Mouse (Mus musculus) forebrain, embryonic 12.5 days (tissue): Measurements from ENCODE around the gene Ost4. TPM values are rescaled to one million over a fixed set of nuclear protein-coding genes. Genes with fewer than 3 reads are reported as not detected.

ENCODE experiments used
- ATAC-seq: fragments of 200-750 bp; cut with Nextera tagmentation; 2 replicates; pipeline ENCODE4 v1.8.0; 2017; ENCODE audit warnings: moderate TSS enrichment; ENCODE audit not compliant: low FRiP score
- H3K27ac ChIP-seq: fragments of 300-500 bp; sonication (generic); 2 replicates; pipeline ENCODE4 v1.5.1; 2016; ENCODE audit warnings: mild to moderate bottlenecking
- H3K27me3 ChIP-seq: fragments of 300-500 bp; sonication (generic); 2 replicates; pipeline ENCODE4 v1.6.1; 2016; ENCODE audit warnings: mild to moderate bottlenecking
- H3K36me3 ChIP-seq: fragments of 300-500 bp; sonication (generic); replicated peaks from 2 replicates; pipeline ENCODE4 v1.6.1; 2016; ENCODE audit warnings: mild to moderate bottlenecking
- H3K4me1 ChIP-seq: fragments of 300-500 bp; sonication (generic); 2 replicates; pipeline ENCODE4 v1.6.1; 2016
- H3K4me2 ChIP-seq: fragments of 300-500 bp; sonication (generic); 2 replicates; pipeline ENCODE4 v1.6.1; 2016; ENCODE audit warnings: mild to moderate bottlenecking, moderate library complexity
- H3K4me3 ChIP-seq: fragments of 300-500 bp; sonication (generic); replicated peaks from 2 replicates; pipeline ENCODE4 v1.5.1; 2016; ENCODE audit warnings: mild to moderate bottlenecking
- H3K9ac ChIP-seq: fragments of 300-500 bp; sonication (generic); 2 replicates; pipeline ENCODE4 v1.6.1; 2016; ENCODE audit warnings: mild to moderate bottlenecking
- H3K9me3 ChIP-seq: fragments of 300-500 bp; sonication (generic); 2 replicates; pipeline ENCODE4 v1.6.1; 2016
- WGBS: fragments of 180-500 bp; shearing (Covaris S2); methylation state at CpG from one replicate; pipeline ENCODE4 v1.1.7; 2016; 5-methylcytosine and 5-hydroxymethylcytosine counted together
- polyA plus RNA-seq: library from polyadenylated mRNA; unstranded; fragments of >200 nt; fragmentation: Nextera tagmentation; extraction: Ambion mirVana; gene quantifications from 2 replicates; pipeline ENCODE4 v1.2.1, GENCODE M21; 2016

Gene Ost4
- 302 and 315 TPM in 2 replicates for polyA plus RNA-seq

- H3K9ac ChIP-seq: peak within 1 kb of the TSS; percentile 76
- WGBS: under 1% methylated on average over 58 of the region's 58 CpGs
- peaks cover 7% of the 10 kb centered on the region for H3K27me3 ChIP-seq
- peak within 1 kb of the TSS; percentile 78 for H3K4me3 ChIP-seq
- peak; percentile 96 for ATAC-seq
- H3K9me3 ChIP-seq: no peaks in the 10 kb centered on the region
- H3K4me2 ChIP-seq: peak within 1 kb of the TSS; percentile 96
- H3K27ac ChIP-seq: peak within 1 kb of the TSS; percentile 81
- peaks cover 34% of the 10 kb centered on the region for H3K36me3 ChIP-seq
- H3K4me1 ChIP-seq: peaks cover 32% of the 10 kb centered on the region
Observed at GRCm38 (mm10) chr5:30907413-30908059, at the start of gene Ost4. Gene Ost4, minus strand, starts transcription at chr5:30907788.

- no peak overlapping the region for H3K9ac ChIP-seq
- WGBS: 95% methylated on average over 6 of the region's 6 CpGs
- H3K36me3 ChIP-seq: peaks cover 61% of the 10 kb centered on the region
- H3K27me3 ChIP-seq: no peaks in the 10 kb centered on the region
- H3K4me2 ChIP-seq: no peak overlapping the region
- H3K4me1 ChIP-seq: peaks cover 21% of the 10 kb centered on the region
- H3K4me3 ChIP-seq: no peak overlapping the region
- H3K9me3 ChIP-seq: no peaks in the 10 kb centered on the region
- no peak overlapping the region for H3K27ac ChIP-seq
- no peak for ATAC-seq
Observed at GRCm38 (mm10) chr5:30955751-30956150, 48.2 kb upstream of the Ost4 start.

GRCm38 (mm10) chr5:30954556-30954955 is 47.0 kb upstream of the Ost4 start:
- peaks cover 61% of the 10 kb centered on the region for H3K36me3 ChIP-seq
- no peaks in the 10 kb centered on the region for H3K9me3 ChIP-seq
- H3K27ac ChIP-seq: no peak overlapping the region
- 94% methylated on average over 9 of the region's 9 CpGs for WGBS
- peaks cover 28% of the 10 kb centered on the region for H3K4me1 ChIP-seq
- H3K27me3 ChIP-seq: no peaks in the 10 kb centered on the region
- no peak for ATAC-seq
- no peak overlapping the region for H3K4me3 ChIP-seq
- no peak overlapping the region for H3K9ac ChIP-seq
- no peak overlapping the region for H3K4me2 ChIP-seq

DNA sequence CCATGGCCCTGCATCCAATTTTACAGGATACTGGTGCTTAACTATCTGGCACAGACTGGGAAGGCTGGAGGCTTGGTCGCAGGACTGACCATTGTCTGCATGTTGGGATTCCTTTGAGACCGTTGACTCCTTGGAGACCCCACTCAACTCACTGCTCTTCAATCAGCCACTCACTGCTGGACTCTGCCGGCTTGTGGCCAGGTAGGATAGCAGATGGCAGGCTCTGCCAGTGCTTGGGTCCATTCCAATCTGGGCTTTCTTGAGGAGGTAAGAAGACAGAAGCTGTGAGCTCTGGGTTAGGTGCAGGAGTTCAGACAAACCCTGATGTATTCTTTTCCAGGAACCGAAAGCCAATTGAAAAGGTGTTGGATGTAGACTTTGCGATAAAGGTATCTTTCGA is 46.5 kb upstream of the Ost4 start:
- H3K9ac ChIP-seq: no peak overlapping the region
- 98% methylated on average over 6 of the region's 6 CpGs for WGBS
- H3K9me3 ChIP-seq: no peaks in the 10 kb centered on the region
- H3K4me2 ChIP-seq: no peak overlapping the region
- no peaks in the 10 kb centered on the region for H3K27me3 ChIP-seq
- ATAC-seq: no peak
- no peak overlapping the region for H3K4me3 ChIP-seq
- peaks cover 30% of the 10 kb centered on the region for H3K4me1 ChIP-seq
- H3K36me3 ChIP-seq: peaks cover 61% of the 10 kb centered on the region
- no peak overlapping the region for H3K27ac ChIP-seq

- Histone ChIP-seq H3K36me3 (peaks cover 53% of the 10 kb centered on the region), H3K9me3 (no peaks in the 10 kb centered on the region), H3K4me2 (no peak overlapping the region), H3K27ac (no peak overlapping the region), H3K4me1 (peaks cover 17% of the 10 kb centered on the region), H3K27me3 (no peaks in the 10 kb centered on the region), H3K9ac (no peak overlapping the region), H3K4me3 (no peak overlapping the region)
- ATAC-seq: no peak
- 86% methylated on average over 5 of the region's 5 CpGs for WGBS
Observed at GRCm38 (mm10) chr5:30952551-30952950, 45.0 kb upstream of the Ost4 start.

DNA sequence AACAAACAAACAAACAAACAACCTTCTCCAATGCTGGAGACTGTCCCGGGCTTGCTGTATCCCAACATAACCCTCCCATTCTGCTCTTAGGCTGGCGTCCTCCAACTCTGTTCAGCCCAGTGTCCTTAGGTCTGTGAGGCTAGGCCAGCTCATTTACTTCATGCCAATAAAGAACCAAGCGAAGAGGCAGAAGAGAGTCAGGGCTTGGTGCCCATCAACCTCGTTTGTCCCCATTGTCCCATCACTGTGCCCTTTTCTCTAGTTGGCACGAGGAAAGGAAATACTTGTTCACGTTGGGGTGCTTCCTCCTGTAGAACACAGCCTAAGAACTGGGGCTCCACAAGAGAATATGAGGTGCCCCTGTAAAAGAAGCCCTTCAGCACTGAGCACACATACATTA is 44.1 kb upstream of the Ost4 start:
- Histone ChIP-seq H3K27ac (no peak overlapping the region), H3K4me2 (no peak overlapping the region), H3K9ac (no peak overlapping the region), H3K36me3 (peaks cover 48% of the 10 kb centered on the region), H3K4me3 (no peak overlapping the region), H3K9me3 (no peaks in the 10 kb centered on the region), H3K4me1 (peaks cover 14% of the 10 kb centered on the region), H3K27me3 (0 out of 2 replicates have a peak, but pooled peaks cover 5% of the 10 kb centered on the region)
- 83% methylated on average over 6 of the region's 6 CpGs for WGBS
- ATAC-seq: no peak

DNA sequence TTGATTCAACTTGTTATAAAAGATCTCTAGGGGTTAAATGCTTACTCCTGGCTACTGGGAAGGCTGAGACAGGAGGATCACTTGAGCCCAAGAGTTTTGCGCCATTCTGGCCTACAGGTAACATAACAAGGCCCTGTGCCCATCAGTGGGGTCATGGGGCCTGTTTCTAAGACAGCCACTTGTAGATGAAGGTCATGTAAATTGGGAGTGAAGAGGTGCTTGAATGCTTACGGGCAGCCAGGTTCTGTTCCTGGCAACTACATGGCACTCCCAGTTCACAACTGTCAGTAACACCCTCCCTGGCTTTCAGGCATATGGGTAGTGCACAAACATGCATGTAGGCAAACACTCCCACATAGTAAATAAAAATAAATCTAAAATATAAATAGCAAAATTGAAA is 43.3 kb upstream of the Ost4 start:
- ATAC-seq: no peak
- H3K9ac ChIP-seq: no peak overlapping the region
- no peaks in the 10 kb centered on the region for H3K9me3 ChIP-seq
- H3K27ac ChIP-seq: no peak overlapping the region
- 89% methylated on average over 2 of the region's 2 CpGs for WGBS
- H3K4me1 ChIP-seq: peaks cover 14% of the 10 kb centered on the region
- H3K4me3 ChIP-seq: no peak overlapping the region
- H3K36me3 ChIP-seq: peaks cover 46% of the 10 kb centered on the region
- H3K27me3 ChIP-seq: 0 out of 2 replicates have a peak, but pooled peaks cover 10% of the 10 kb centered on the region
- H3K4me2 ChIP-seq: no peak overlapping the region

DNA sequence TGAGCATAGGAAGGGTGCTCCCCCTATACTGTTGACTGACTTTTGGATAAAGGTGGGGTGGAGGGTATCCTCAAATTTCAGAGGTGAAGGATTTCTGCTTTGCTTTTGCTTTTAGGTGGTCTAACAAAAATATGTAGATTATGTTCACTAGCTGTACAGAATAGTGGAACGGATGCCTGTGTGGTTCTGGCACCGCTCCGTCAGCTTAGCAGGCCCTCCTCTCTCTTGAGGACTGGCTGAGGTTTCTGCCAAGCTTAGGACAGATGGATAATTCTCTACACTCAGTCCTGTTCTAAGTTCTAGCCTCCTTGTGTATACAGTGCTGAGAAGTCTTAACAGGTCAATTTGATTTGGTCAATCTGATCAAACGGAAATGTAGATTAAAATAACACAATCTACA is 42.9 kb upstream of the Ost4 start:
- ATAC-seq: no peak
- H3K36me3 ChIP-seq: peaks cover 41% of the 10 kb centered on the region
- H3K9me3 ChIP-seq: no peaks in the 10 kb centered on the region
- 74% methylated on average over 4 of the region's 4 CpGs for WGBS
- H3K27me3 ChIP-seq: peaks cover 12% of the 10 kb centered on the region; the same call in 1 of the 2 replicates
- peak overlapping the region; percentile 79 for H3K4me2 ChIP-seq
- peak overlapping the region; percentile 54 for H3K4me3 ChIP-seq
- peak overlapping the region; percentile 57 for H3K9ac ChIP-seq
- peak overlapping the region; percentile 27; the same call in 1 of the 2 replicates for H3K27ac ChIP-seq
- peaks cover 15% of the 10 kb centered on the region for H3K4me1 ChIP-seq

- H3K27me3 ChIP-seq: peaks cover 19% of the 10 kb centered on the region; the same call in 1 of the 2 replicates
- H3K27ac ChIP-seq: peak overlapping the region; percentile 27
- peak; percentile 89 for ATAC-seq
- H3K4me3 ChIP-seq: peak overlapping the region; percentile 54
- H3K9ac ChIP-seq: peak overlapping the region; percentile 57
- H3K4me2 ChIP-seq: peak overlapping the region; percentile 79
- H3K9me3 ChIP-seq: no peaks in the 10 kb centered on the region
- WGBS: 0% methylated on average over 31 of the region's 31 CpGs
- H3K36me3 ChIP-seq: peaks cover 35% of the 10 kb centered on the region
- peaks cover 22% of the 10 kb centered on the region for H3K4me1 ChIP-seq
Observed at GRCm38 (mm10) chr5:30949654-30950326, 42.2 kb upstream of the Ost4 start.

- no peak overlapping the region for H3K4me3 ChIP-seq
- H3K9ac ChIP-seq: no peak overlapping the region
- no peaks in the 10 kb centered on the region for H3K9me3 ChIP-seq
- H3K4me1 ChIP-seq: peaks cover 23% of the 10 kb centered on the region
- WGBS: 73% methylated on average over 5 of the region's 5 CpGs
- no peak for ATAC-seq
- H3K36me3 ChIP-seq: peaks cover 23% of the 10 kb centered on the region
- no peak overlapping the region for H3K4me2 ChIP-seq
- no peak overlapping the region for H3K27ac ChIP-seq
- H3K27me3 ChIP-seq: peaks cover 20% of the 10 kb centered on the region; the same call in 1 of the 2 replicates
Observed at GRCm38 (mm10) chr5:30948620-30949019, 41.0 kb upstream of the Ost4 start.

DNA sequence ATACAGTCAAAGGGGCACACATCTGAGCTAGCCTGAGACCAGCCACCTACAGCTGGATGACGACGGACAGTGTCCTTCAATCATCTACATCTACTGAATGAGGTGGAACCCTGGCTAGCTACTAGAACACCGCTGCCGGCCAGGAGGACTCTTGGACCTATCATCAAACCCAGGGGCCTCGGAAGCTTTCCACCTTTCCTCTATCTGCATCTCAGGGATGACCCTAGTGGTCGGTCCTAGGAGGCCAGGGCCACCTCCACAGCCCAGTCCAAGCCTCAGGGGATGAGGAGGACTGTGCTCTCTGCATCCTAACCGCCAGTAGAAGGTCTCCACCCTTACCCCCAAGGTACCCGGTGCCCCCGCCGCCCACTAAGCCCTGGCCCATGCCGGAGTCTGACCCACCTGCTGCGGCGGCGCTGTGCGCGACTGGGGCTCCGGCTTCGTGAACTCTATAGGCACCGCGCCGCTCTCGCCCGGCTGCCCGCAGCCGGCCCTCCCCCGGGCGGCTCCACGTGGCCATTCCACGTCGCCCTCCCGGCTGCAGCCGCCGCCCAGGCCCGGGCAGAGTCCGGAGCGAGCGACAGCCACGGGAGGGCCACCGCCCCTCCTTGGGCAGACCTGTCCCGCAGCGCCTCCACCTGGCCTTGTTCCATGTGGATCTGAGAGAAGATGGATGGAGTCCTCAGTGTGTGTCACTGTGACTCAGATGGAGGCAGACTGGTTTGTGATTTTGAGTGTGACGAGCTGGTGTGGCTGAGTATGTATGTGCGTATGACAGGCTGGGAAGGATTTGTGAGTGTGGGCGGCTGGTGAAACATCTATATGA is 37.6 kb upstream of the Ost4 start, which contains the start of gene Cgref1:
Gene Cgref1 (minus strand): TSS at position 636 of the 826 bp plus-strand sequence.
- Histone ChIP-seq H3K4me3 (peak within 1 kb of the TSS; percentile 56), H3K36me3 (no peaks in the 10 kb centered on the region), H3K9ac (peak within 1 kb of the TSS; percentile 70), H3K27me3 (peaks cover 20% of the 10 kb centered on the region; the same call in 1 of the 2 replicates), H3K27ac (no peak within 1 kb of the TSS), H3K9me3 (no peaks in the 10 kb centered on the region), H3K4me2 (peak within 1 kb of the TSS; percentile 88), H3K4me1 (peaks cover 18% of the 10 kb centered on the region)
- peak; percentile 57 for ATAC-seq
- 5% methylated on average over 44 of the region's 44 CpGs for WGBS

DNA sequence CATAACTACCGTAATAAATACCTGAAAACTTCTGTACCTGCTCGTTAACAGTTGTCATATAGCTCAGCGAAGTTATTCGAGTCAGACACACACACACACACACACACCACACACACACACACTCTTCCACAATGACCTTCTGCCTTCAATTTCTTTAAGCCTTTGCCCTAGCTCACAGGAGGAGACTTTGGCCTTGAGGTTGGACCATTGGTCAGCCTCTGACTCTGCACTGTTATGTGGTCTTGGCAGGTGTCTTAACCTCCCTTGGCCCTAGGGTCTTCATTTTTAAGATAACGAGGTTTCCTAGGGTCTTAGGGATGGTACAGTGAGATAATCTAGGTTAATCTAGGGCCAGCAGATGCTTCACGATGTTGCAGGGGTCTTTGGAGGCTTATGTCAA is 36.8 kb upstream of the Ost4 start:
- WGBS: 91% methylated on average over 6 of the region's 6 CpGs
- ATAC-seq: no peak
- H3K4me2 ChIP-seq: no peak overlapping the region
- no peaks in the 10 kb centered on the region for H3K9me3 ChIP-seq
- no peak overlapping the region for H3K9ac ChIP-seq
- H3K36me3 ChIP-seq: no peaks in the 10 kb centered on the region
- no peak overlapping the region for H3K4me3 ChIP-seq
- peaks cover 14% of the 10 kb centered on the region for H3K4me1 ChIP-seq
- no peak overlapping the region for H3K27ac ChIP-seq
- H3K27me3 ChIP-seq: peaks cover 20% of the 10 kb centered on the region; the same call in 1 of the 2 replicates
